Mouse (Mus musculus) cerebellum, adult 9-10 months (tissue): ENCODE measurements around the gene Rab33b.
"Not testable (repeated sequence)": the region's sequence is repeated elsewhere in the genome, so short reads cannot be mapped to it uniquely, and the experiment has no call there.

Experiments
- DNase-seq: peaks from one replicate; pipeline ENCODE4 v3.0.0; 2022

Rab33b gene

GRCm38 (mm10) chr3:51483741-51484359, at the start of gene Rab33b:
TSS of gene Rab33b (plus strand) at chr3:51483920.
- peak; percentile 97 for DNase-seq

- DNase-seq = not testable (repeated sequence)
Measured at GRCm38 (mm10) chr3:51434364-51434763, 49.4 kb upstream of the Rab33b start.

- no peak for DNase-seq
Measured at GRCm38 (mm10) chr3:51434871-51435595, 48.7 kb upstream of the Rab33b start.

GRCm38 (mm10) chr3:51468530-51468929, 15.2 kb upstream of the Rab33b start:
- no peak for DNase-seq

GRCm38 (mm10) chr3:51475706-51476105, 8.0 kb upstream of the Rab33b start:
- DNase-seq = no peak

GRCm38 (mm10) chr3:51479893-51480292, 3.8 kb upstream of the Rab33b start:
- DNase-seq = peak; percentile 17

- DNase-seq = peak; percentile 72
Measured at GRCm38 (mm10) chr3:51481059-51481458, 2.7 kb upstream of the Rab33b start.

GRCm38 (mm10) chr3:51481881-51482280, 1.8 kb upstream of the Rab33b start:
- peak; percentile 31 for DNase-seq

GRCm38 (mm10) chr3:51482781-51483180, 939 bp upstream of the Rab33b start:
- peak; percentile 52 for DNase-seq

GRCm38 (mm10) chr3:51484370-51484769, 650 bp downstream of the Rab33b start:
- DNase-seq = peak; percentile 81

GRCm38 (mm10) chr3:51485347-51485746, 1.6 kb downstream of the Rab33b start:
- peak; percentile 32 for DNase-seq

- DNase-seq = peak; percentile 54
Measured at GRCm38 (mm10) chr3:51486491-51487195, 2.9 kb downstream of the Rab33b start.

- DNase-seq = no peak
Measured at GRCm38 (mm10) chr3:51490088-51490753, 6.5 kb downstream of the Rab33b start.

GRCm38 (mm10) chr3:51493272-51493838, 9.6 kb downstream of the Rab33b start:
- DNase-seq = no peak

- DNase-seq = no peak
Measured at GRCm38 (mm10) chr3:51494466-51494865, 10.7 kb downstream of the Rab33b start.

GRCm38 (mm10) chr3:51495646-51496045, 11.9 kb downstream of the Rab33b start:
- no peak for DNase-seq

- no peak for DNase-seq
Measured at GRCm38 (mm10) chr3:51497978-51498377, 14.3 kb downstream of the Rab33b start.

GRCm38 (mm10) chr3:51498659-51499058, 14.9 kb downstream of the Rab33b start:
- DNase-seq = no peak

- no peak for DNase-seq
Measured at GRCm38 (mm10) chr3:51499876-51500275, 16.2 kb downstream of the Rab33b start.

GRCm38 (mm10) chr3:51504385-51504952, 20.7 kb downstream of the Rab33b start:
- DNase-seq = no peak

- DNase-seq = no peak
Measured at GRCm38 (mm10) chr3:51505465-51505864, 21.7 kb downstream of the Rab33b start.

- DNase-seq = peak; percentile 91
Measured at GRCm38 (mm10) chr3:51510903-51511302, 27.2 kb downstream of the Rab33b start.

GRCm38 (mm10) chr3:51511983-51512382, 28.3 kb downstream of the Rab33b start:
- DNase-seq = peak; percentile 54
